Comparison of ENCODE assay signal across 8 mouse cellular contexts in the genomic region with DNA sequence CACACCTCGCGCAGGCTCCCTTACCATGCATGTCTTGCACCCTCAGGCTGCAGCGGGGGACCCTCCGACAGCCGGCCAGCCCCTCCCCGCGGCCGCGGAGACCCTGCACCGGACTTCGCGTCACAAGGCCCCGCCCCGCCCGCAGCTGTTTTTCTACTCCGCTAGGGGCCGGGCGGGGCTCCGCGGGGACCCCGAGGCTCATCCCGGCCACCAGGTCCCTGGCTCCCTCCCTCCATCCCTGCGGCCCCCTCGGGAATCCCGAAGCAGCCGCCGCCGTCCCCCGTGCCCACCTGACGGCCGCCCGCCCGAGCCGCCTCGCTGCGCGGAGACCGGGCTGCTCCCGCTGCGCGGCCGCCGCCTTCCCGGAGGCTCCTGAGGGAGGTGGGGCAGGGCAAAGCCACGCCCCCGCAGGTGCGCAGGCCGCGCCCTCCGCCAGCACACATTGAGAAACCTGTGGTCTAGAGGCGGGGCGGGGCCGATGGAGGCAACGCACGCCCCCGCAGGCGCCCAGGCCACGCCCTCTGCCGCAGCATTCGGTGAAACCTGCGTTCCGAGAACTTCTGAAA. TPM values are rescaled to one million over a fixed set of nuclear protein-coding genes. Genes with fewer than 3 reads are reported as not detected.
A peak's percentile ranks its signal among the peaks of the same experiment; 100 is the strongest.
DNase-seq lines count a peak whose midpoint lies in the region; ATAC-seq and TF ChIP-seq lines count a peak whose summit lies in the region.

A gene (minus strand): TSS at position 374 of the 566 bp plus-strand sequence.

- H3K9ac ChIP-seq in heart, embryonic 11.5 days (ENCODE audit: low read depth, low read length): peak within 1 kb of the TSS; percentile 65
- H3K9ac ChIP-seq in intestine, embryonic 15.5 days: peak within 1 kb of the TSS; percentile 53
- 0 out of 2 replicates have a peak within 1 kb of the TSS, but pooled peaks have one; percentile 16 for H3K9ac ChIP-seq in liver, postnatal 0 days (replicated peaks)
- H3K9ac ChIP-seq in neural tube, embryonic 14.5 days (replicated peaks; ENCODE audit: low read depth, low read length): peak within 1 kb of the TSS; percentile 47

- no peak within 1 kb of the TSS for H3K27ac ChIP-seq in heart, embryonic 11.5 days (ENCODE audit: low read depth, low read length)
- H3K27ac ChIP-seq in intestine, embryonic 15.5 days: no peak within 1 kb of the TSS
- no peak within 1 kb of the TSS for H3K27ac ChIP-seq in liver, postnatal 0 days (ENCODE audit: low read depth)
- no peak within 1 kb of the TSS for H3K27ac ChIP-seq in neural tube, embryonic 14.5 days (ENCODE audit: low read depth, low read length)

- peak within 1 kb of the TSS; percentile 72 for H3K4me3 ChIP-seq in heart, embryonic 11.5 days (ENCODE audit: low read depth, low read length)
- peak within 1 kb of the TSS; percentile 63 for H3K4me3 ChIP-seq in intestine, embryonic 15.5 days (replicated peaks)
- peak within 1 kb of the TSS; percentile 60 for H3K4me3 ChIP-seq in liver, postnatal 0 days (ENCODE audit: low read depth, low read length)
- peak within 1 kb of the TSS; percentile 39 for H3K4me3 ChIP-seq in neural tube, embryonic 14.5 days (ENCODE audit: low read depth, low read length)

- TF ChIP-seq EP300 in liver, postnatal 0 days (IDR thresholded peaks at IDR 0.05; ENCODE audit: low read depth): no peak

- H3K36me3 ChIP-seq in heart, embryonic 11.5 days (ENCODE audit: control insufficient read depth, insufficient read depth, low read length): no peaks in the 10 kb centered on the region
- no peaks in the 10 kb centered on the region for H3K36me3 ChIP-seq in intestine, embryonic 15.5 days
- no peaks in the 10 kb centered on the region for H3K36me3 ChIP-seq in liver, postnatal 0 days (replicated peaks; ENCODE audit: insufficient read depth, low read length)
- H3K36me3 ChIP-seq in neural tube, embryonic 14.5 days (ENCODE audit: control insufficient read depth, insufficient read depth, low read length): no peaks in the 10 kb centered on the region

- H3K27me3 ChIP-seq in heart, embryonic 11.5 days (ENCODE audit: control insufficient read depth, insufficient read depth, low read length): peaks cover 45% of the 10 kb centered on the region
- H3K27me3 ChIP-seq in intestine, embryonic 15.5 days (replicated peaks): peaks cover 30% of the 10 kb centered on the region
- peaks cover 30% of the 10 kb centered on the region for H3K27me3 ChIP-seq in liver, postnatal 0 days (ENCODE audit: insufficient read depth, low read length)
- peaks cover 17% of the 10 kb centered on the region for H3K27me3 ChIP-seq in neural tube, embryonic 14.5 days (ENCODE audit: control insufficient read depth, insufficient read depth, low read length)

- H3K4me2 ChIP-seq in heart, embryonic 11.5 days: peak within 1 kb of the TSS; percentile 99
- peak within 1 kb of the TSS; percentile 99 for H3K4me2 ChIP-seq in intestine, embryonic 15.5 days (replicated peaks)
- H3K4me2 ChIP-seq in liver, postnatal 0 days (ENCODE audit: low read depth, low read length): peak within 1 kb of the TSS; percentile 93
- H3K4me2 ChIP-seq in neural tube, embryonic 14.5 days (ENCODE audit: low read depth, low read length): peak within 1 kb of the TSS; percentile 92

- intact Hi-C loops in heart, postnatal 10 days (cut with DNase I): loop anchor here (2.0 kb wide), 1 partner anchor 215 kb away; no protein-coding TSS in a partner anchor

- H3K9me3 ChIP-seq in heart, embryonic 11.5 days (replicated peaks; ENCODE audit: control insufficient read depth, low read length): peaks cover 5% of the 10 kb centered on the region
- no peaks in the 10 kb centered on the region for H3K9me3 ChIP-seq in intestine, embryonic 15.5 days
- peaks cover 6% of the 10 kb centered on the region; the same call in 1 of the 2 replicates for H3K9me3 ChIP-seq in liver, postnatal 0 days (ENCODE audit: low read length)
- no peaks in the 10 kb centered on the region; the same call in 1 of the 2 replicates for H3K9me3 ChIP-seq in neural tube, embryonic 14.5 days (ENCODE audit: control insufficient read depth, low read length)

- 0 out of 2 replicates have a peak, but pooled peaks cover 8% of the 10 kb centered on the region for H3K4me1 ChIP-seq in heart, embryonic 11.5 days (ENCODE audit: control insufficient read depth, insufficient read depth, low read length)
- H3K4me1 ChIP-seq in intestine, embryonic 15.5 days (replicated peaks): peaks cover 18% of the 10 kb centered on the region
- H3K4me1 ChIP-seq in liver, postnatal 0 days (ENCODE audit: insufficient read depth): peaks cover 13% of the 10 kb centered on the region; the same call in 1 of the 2 replicates
- H3K4me1 ChIP-seq in neural tube, embryonic 14.5 days (ENCODE audit: control insufficient read depth, insufficient read depth, low read length): peaks cover 8% of the 10 kb centered on the region; the same call in 1 of the 2 replicates

- under 1% methylated on average over 62 of the region's 62 CpGs for WGBS in heart, embryonic 11.5 days (ENCODE audit: insufficient replicate concordance)
- under 1% methylated on average over 62 of the region's 62 CpGs for WGBS in intestine, embryonic 15.5 days
- under 1% methylated on average over 60 of the region's 62 CpGs for WGBS in liver, postnatal 0 days (ENCODE audit: insufficient replicate concordance)
- WGBS in neural tube, embryonic 14.5 days: under 1% methylated on average over 56 of the region's 62 CpGs

- TF ChIP-seq CTCF in liver, postnatal 0 days (IDR thresholded peaks at IDR 0.05; ENCODE audit: low read depth): no peak

- no peak for DNase-seq in heart, postnatal 10 days
- peak; percentile 83 for DNase-seq in liver, postnatal 0 days
- peak; percentile 92 for DNase-seq in thymus, postnatal 25 days
- no peak for DNase-seq in left cerebral cortex, adult 18-20 months (ENCODE audit: low spot score in 2 of 2)

- ATAC-seq in heart, embryonic 11.5 days (replicated peaks; ENCODE audit: insufficient number of reproducible peaks, low FRiP score, low TSS enrichment): peak; percentile 65; the same call in 1 of the 2 replicates
- 0 out of 2 replicates have a peak, but pooled peaks have one; percentile 20 for ATAC-seq in erythroid progenitor cell, adult 5-6 weeks (replicated peaks; ENCODE audit: low FRiP score, poor library complexity, severe bottlenecking)
- peak; percentile 91 for ATAC-seq in intestine, embryonic 15.5 days
- peak; percentile 76 for ATAC-seq in liver, postnatal 0 days
- ATAC-seq in neural tube, embryonic 14.5 days (ENCODE audit: low read depth): 0 out of 2 replicates have a peak, but pooled peaks have one; percentile 18

RNA-seq across cellular contexts. Expression of the gene that starts here (rescaled TPM):
- polyA plus RNA-seq in heart, embryonic 11.5 days (2014; fragmentation: Nextera tagmentation; extraction: Ambion mirVana): 2.2 and 3.7 TPM in 2 replicates
- total RNA-seq in heart, postnatal 10 days (2021): under 1 TPM; 0.26 to 0.55 TPM
- 2.5 TPM in 1 of 2 replicates, not detected in the other for total RNA-seq in erythroid progenitor cell, adult 5-6 weeks (2015; ENCODE audit: low replicate concordance)
- total RNA-seq in erythroid progenitor cell, adult 5-6 weeks (2017; ENCODE audit: low replicate concordance): not detected in 2 replicates
- 3.7 and 4.7 TPM in 2 replicates for polyA plus RNA-seq in intestine, embryonic 15.5 days (2015; fragmentation: Nextera tagmentation; extraction: Ambion mirVana)
- polyA plus RNA-seq in liver, postnatal 0 days (2015; fragmentation: Nextera tagmentation; extraction: Ambion mirVana): 0.12 and 0.32 TPM in 2 replicates
- polyA plus RNA-seq in neural tube, embryonic 14.5 days (2014; fragmentation: Nextera tagmentation; extraction: Ambion mirVana): 1.1 and 2.1 TPM in 2 replicates
- 1 to 10 TPM; 3.5 to 4.3 TPM for total RNA-seq in left cerebral cortex, adult 18-20 months (2021)

Comparison
In these comparisons a context has a peak if more than half of its experiments do, and no peak if none do; other contexts are left out.
1. Peak in DNase-seq, ATAC-seq, H3K4me3 ChIP-seq, H3K9ac ChIP-seq and H3K4me2 ChIP-seq in liver, postnatal 0 days; RNA of the gene not detected or under 1 TPM.
2. ATAC-seq: peak in every context shown above with its lines; median percentile 91 in intestine, embryonic 15.5 days; 76 in liver, postnatal 0 days; 65 in heart, embryonic 11.5 days; 20 in erythroid progenitor cell, adult 5-6 weeks; 18 in neural tube, embryonic 14.5 days.